Mouse (Mus musculus): ENCODE results near the gene Necap2.

- no peak for TF ChIP-seq POLR2A (IDR thresholded peaks at IDR 0.05; ENCODE audit: control insufficient read depth, extremely low read depth, insufficient read depth, low read length, poor library complexity)
- TF ChIP-seq CTCF (IDR thresholded peaks at IDR 0.05; ENCODE audit: borderline replicate concordance, control insufficient read depth, extremely low read depth, insufficient read depth, low read length, poor library complexity): no peak
These were observed 24.5 kb downstream of the Necap2 start for GRCm38 (mm10) chr4:141053568-141054161.
